Mouse (Mus musculus): ENCODE measurements at regions not wholly inside any gene's neighbourhood (a gene's known extent, or its start where the extent isn't known, plus 50 kb on each side); places are given as distances from the start of the nearest gene placed in this dataset.

DNA sequence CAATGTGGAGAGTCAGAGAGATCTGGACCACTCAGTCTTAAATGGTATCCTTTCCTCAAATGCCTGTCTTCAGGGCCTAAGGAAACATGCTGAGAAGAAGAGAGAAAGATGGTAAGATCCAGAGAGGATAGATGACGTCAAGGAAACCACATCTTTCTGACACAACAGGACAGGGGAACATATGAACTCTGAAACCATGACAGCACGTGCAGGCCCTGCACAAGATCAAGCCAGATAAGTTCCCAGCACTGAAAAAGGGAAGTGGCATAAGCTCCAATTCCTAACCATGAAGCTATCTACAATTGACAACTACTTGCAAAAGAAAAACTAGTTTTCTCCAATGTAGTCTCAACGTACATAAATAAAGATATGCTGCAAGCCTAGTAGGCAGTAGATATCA is 1068.2 kb upstream of the 1700009N14Rik start:
- no peak for TF ChIP-seq CTCF (IDR thresholded peaks at IDR 0.05; ENCODE audit: low read depth, low read length)
- TF ChIP-seq POLR2A (IDR thresholded peaks at IDR 0.05; ENCODE audit: insufficient read depth, low read length): no peak
- TF ChIP-seq EP300 (IDR thresholded peaks at IDR 0.05; ENCODE audit: insufficient read depth, low read depth, low read length): no peak
